Mouse (Mus musculus): Measurements from ENCODE around the gene Unc93a2.
"Not testable (repeated sequence)": the region's sequence is repeated elsewhere in the genome, so short reads cannot be mapped to it uniquely, and the experiment has no call there.

The Unc93a2 gene

DNA sequence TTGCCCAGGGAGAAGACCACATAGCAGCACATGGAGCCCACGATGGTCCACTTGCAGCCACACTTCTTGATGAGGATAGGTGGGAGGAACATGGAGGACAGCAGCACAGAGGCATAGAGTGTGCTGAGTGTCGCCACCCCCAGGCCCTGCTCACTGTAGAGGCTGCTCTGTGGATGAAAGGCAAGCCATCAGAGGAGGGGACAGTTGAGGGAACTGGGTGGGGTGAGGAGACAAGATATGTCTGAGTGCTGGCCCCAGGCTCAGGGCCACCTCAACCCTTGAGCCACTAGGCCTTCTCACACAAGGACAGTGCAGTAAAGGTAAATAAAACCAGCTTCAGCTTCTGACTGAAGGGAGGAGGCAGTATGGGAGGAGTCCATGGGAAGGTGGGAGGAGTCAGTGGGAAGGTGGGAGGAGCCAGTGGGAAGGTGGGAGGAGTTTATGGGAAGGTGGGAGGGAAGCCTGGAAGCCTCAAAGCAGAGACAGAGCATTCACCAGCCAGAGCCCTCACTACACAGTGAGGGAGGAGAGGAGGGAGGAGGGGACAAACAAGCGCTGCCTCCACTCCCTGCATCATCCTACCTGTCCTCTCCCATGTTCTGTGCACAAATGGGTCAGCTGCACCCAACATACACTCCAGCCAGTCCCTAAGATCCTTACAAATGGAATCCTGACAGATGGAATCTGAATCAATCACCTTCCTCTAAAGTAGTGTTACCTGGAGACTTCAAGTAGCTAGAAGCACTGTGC lies 8.1 kb downstream of the Unc93a2 start:
- DNase-seq (ENCODE audit: low read depth, low spot score) = not testable (repeated sequence)

DNA sequence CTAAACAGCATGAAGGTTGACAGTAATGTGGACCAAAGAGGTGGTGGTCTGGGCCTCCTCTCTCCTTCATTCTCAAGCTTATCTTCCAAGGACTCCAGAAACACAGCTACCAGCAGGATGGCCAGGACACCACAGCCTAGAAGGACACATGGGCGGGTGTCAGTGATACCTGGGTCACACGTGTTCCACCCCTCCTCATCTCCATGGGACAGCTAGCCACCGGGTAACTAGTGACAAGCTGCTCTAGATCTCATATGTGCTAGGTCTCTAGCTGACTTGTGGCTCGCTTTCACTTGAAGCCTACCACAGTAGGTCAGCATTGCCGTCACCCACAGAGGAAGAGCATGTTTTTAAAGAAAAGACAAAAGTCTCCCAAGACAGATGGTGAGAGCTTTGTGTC lies 13.4 kb downstream of the Unc93a2 start, which contains the start of gene Gm49630:
TSS of gene Gm49630 (minus strand) at position 101 of the 400 bp plus-strand sequence.
- not testable (repeated sequence) for DNase-seq (ENCODE audit: low read depth, low spot score)

DNA sequence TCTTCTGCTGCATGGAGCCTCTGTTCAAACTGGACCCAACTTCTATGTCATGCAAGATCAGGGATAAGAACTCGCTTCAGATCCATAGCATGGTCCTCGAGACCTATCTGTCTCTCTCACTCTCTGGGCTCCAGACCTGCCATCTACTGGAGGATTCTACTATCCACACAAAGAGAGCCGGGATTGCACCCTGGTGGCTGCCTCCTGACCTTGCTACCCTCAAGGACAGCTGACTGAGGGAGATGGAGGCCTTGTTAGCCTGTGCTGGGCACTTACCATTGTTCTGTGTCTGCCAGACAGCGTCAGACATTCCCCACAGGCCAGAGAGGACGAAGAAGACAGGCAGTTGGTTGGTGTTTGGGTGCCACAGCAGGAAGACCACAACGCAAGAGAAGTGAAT lies 15.9 kb downstream of the Unc93a2 start:
- DNase-seq (ENCODE audit: low read depth, low spot score) = not testable (repeated sequence)

DNA sequence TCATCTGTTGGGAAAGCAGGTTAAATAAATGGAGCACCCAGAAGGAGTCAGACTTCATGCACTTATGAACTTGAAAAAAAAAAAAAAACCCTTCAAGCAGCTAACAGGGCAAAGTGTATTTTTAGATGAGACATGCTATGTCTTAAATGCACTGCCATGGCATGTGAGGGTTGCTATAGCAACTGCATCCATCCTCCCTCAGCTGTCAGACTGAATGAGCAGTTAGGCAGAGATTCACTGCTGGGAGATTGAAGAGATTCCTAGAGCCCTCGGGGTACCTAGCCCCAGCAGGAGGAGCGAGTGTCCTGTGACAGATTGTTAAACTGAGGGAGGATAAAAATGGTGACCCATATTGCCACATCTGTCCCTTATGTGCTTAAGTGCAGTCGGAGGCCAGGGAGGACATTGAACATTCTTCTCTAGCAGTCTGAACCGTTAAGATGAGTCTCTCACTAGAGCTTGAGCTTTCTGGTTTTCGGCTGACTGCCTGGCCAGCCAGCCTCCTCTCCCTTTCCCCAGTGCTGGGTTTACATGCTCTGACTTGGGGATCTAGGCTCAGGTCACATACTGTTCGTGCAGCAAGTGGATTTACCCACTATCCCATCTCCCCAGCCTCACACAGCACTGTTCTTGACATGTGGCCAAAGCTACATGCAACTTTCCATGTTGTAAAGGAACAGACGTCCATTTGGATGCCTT lies 18.4 kb downstream of the Unc93a2 start:
- DNase-seq (ENCODE audit: low read depth, low spot score) = not testable (repeated sequence)

DNA sequence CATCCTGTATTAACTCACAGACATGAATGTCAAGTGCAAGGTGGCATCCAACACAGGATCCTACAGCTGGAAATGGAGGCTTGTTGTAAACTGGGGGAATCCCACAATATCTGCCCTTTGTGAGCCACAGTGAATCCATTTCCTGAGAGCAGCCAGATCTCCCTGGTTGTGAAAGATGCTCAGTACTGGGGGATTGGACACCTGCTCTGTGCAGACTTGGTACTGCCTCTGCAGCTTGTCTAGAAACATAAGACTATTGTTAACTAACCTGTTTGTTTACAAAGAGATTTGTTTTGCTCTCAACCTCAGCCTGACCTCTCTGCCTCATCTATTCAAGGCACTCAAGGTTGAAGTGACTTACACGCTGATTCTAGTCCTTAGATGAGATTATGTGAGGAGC lies 19.0 kb downstream of the Unc93a2 start:
- not testable (repeated sequence) for DNase-seq (ENCODE audit: low read depth, low spot score)

DNA sequence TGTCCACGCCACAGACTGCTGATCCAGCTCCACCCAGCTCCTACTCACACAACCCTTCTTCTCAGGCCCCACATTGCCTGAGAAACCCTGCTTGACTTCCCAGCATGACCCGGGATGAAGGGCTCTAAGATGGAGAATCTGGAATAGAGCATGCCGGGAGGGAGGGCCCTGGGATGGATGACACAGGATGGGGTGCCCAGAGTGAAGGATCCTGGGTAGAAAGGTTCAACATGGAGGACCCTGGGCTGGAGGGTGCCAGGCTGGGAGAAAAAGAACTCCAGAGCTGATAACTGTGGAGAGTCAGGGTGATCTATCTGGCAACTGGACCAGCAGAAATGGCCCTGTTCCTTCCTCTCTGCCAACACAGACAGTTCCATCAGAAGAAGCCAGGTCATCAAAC lies 19.6 kb downstream of the Unc93a2 start:
- not testable (repeated sequence) for DNase-seq (ENCODE audit: low read depth, low spot score)

DNA sequence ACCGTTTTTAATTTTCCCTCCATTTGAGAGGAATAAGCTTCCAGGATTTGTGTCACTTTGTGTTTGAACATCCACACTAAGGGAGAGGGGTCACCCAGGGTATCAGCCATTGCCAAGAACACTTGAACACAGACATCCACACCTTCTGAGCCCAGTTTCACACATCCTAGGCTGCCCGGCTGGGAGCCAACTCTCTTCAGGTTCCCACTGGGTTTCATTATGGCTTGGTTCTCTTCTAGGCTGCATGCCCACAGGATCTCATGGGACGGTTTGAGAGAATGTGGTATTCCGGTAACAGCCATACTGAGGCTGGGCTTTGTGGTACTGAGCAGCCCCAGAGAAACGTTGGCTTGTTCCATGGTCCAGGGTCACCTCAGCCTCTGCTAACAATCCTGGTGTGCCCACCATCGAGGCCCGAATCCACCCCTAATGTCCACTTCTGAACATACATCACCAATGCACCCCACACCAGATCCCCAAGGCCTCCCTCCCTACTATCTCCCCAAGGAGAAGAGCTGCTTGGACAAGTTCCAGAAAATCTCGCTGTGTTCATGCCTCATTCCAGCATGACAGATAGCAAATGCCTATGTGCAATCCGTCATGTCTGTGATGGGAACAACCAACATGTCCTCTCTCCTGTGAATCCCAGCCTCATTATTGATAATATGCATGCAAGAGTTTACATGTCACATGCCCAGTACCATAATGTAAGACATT lies 24.4 kb downstream of the Unc93a2 start:
- DNase-seq (ENCODE audit: low read depth, low spot score) = not testable (repeated sequence)

DNA sequence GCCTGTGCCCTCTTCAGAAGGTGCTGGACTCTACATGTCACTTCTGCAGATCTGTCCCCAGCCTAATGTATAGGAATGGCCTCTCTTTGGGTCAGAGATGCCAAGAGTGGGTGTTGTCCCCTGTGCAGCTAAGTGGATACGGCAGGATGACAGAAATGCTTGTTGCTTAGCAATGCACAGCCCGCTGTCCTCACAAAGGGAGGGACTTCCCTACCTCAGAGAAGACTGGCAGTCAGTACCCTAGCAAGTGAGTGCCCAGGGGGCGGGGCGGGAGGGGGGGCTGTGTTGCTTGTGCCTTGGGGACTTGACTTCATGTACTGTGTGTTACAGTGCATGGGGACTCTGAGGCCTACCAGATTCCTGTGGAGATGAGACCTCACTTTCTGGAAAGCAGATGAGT lies 25.5 kb downstream of the Unc93a2 start:
- DNase-seq (ENCODE audit: low read depth, low spot score) = not testable (repeated sequence)

DNA sequence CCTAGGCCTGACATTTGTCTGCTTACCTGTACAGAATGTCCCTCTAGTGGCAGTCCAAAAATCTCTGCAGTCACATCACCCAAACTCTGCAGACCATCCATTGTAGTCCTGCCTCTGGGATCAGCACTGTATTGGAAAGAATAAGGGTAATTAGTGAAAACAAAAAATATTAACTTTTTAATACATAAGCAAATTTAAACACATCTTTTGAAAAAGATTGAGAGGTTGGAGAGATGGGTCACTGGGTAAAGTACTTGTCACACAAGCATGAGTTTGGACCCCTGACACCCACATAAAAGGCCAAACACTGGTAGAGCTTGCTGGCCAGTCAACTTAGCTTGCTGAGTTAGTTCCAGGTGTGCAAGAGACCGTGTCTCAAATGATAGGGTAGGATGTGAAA lies 32.7 kb downstream of the Unc93a2 start, which contains the start of gene Ttll2:
TSS of gene Ttll2 (minus strand) at position 101 of the 400 bp plus-strand sequence.
- DNase-seq (ENCODE audit: low read depth, low spot score) = not testable (repeated sequence)

DNA sequence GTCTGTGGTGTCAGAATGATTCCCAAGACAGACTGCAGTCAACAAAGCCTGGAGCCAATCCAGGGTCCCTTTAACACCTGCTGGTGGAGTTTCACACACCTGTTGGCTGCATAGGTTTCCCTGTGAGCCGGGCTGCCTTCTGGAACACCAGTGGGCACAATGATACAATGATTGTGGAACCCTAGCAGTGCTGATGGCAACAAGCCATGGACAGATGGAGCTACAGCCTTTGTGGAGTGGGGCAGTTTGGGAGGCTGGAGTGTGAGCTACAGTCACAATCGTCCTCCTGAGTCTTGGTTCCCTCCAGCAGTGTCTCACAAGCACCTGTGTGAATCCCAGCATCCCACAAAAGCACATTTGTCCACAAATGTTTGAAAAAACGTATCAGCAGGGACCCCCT lies 36.5 kb downstream of the Unc93a2 start:
- DNase-seq (ENCODE audit: low read depth, low spot score) = not testable (repeated sequence)

DNA sequence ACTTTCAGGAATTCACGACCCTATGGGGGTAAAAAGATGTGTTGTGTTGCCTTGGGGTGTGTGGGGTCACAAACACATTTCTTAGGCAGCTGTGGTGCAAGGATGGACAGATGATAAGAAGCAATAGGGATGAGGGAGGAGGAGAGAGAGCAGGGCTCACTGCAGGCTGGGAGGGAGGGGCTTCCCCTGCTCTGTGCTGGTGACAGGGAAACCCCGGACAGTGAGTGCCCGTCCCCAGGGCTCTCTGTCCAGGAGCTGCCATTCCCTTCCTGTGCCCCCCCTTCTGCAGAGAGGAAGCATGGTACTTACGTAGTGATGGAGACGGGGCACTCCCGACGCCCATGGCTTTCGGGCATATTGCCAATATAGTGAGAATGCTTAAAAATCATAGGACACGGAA lies 47.9 kb downstream of the Unc93a2 start:
- not testable (repeated sequence) for DNase-seq (ENCODE audit: low read depth, low spot score)

DNA sequence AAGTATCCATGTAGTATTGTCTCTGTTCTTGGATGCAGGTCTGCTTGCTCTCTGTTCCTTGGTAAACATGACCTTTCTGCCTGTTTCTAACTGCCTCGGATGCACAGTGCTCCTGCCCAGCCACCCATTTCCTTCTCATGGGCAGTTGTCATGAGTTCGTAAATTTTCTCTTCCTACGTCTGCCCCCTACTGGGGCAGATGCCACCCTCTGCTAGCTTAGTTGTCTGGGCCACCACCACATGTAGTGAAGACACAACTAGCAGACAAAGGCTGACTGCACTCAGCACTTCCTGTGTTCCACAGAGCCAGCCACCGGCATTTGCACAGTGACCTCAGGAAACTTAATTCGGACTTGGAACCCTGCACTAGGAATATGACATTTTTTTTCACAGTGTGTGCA lies 52.5 kb downstream of the Unc93a2 start:
- not testable (repeated sequence) for DNase-seq (ENCODE audit: low read depth, low spot score)

DNA sequence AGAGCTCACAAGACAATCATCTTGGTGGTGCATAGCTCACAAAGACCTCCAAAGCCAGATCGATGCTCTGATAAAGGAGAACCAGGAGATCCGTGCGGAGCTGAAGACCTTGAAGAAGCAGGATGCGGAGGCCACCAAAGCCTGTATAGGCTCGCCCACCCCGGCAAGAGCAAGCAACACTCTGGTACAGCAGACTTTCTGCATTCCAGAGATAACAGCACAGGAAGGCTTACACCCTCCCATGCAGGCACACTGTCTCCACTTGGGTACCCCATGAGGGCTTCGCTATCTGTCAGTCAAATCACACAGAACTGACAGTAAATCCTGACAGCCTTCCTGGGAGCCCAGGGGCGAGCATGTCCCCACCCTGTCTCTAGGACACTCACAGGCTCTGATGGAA lies 58.8 kb downstream of the Unc93a2 start:
- not testable (repeated sequence) for DNase-seq (ENCODE audit: low read depth, low spot score)

DNA sequence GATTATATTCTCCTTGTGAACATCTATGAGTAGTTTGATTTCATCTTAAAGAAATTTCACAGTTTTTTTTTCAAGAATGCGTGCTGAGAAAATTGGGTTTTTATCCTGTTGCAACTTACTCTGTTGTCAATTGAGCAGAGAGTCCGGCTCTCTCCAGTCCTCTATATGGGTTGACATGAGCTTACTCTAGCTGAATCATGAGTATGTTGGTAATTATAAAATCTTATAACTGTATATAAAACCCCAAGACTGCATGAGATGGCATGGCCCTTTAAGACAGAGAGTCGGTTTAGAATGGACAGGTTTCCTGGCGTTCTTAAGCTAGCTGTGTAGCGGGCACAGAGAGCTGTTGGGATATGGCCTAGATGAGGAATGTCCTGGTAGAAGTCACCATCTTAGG lies 60.9 kb downstream of the Unc93a2 start, which contains the start of gene Tcp10a:
TSS of gene Tcp10a (plus strand) at position 301 of the 400 bp plus-strand sequence.
- not testable (repeated sequence) for DNase-seq (ENCODE audit: low read depth, low spot score)

DNA sequence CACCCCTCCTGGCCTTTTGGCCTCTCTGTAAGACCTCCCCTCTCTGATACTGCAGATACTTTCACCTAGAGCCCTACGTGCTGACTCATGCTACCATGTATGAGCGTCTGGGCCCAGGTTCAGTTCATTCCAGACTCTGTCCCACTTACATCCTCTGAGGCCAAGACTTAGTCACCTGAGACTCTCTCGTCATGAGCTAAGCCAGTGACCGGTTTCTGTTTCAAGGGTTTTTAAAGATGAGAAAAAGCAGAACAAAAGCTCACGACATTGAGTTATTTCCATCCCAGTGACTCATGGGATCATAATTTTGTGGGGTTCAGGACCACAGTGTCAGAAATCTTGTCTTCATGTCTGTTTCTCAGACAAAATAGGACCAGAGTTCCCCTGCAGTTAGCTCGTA lies 65.5 kb downstream of the Unc93a2 start:
- not testable (repeated sequence) for DNase-seq (ENCODE audit: low read depth, low spot score)

DNA sequence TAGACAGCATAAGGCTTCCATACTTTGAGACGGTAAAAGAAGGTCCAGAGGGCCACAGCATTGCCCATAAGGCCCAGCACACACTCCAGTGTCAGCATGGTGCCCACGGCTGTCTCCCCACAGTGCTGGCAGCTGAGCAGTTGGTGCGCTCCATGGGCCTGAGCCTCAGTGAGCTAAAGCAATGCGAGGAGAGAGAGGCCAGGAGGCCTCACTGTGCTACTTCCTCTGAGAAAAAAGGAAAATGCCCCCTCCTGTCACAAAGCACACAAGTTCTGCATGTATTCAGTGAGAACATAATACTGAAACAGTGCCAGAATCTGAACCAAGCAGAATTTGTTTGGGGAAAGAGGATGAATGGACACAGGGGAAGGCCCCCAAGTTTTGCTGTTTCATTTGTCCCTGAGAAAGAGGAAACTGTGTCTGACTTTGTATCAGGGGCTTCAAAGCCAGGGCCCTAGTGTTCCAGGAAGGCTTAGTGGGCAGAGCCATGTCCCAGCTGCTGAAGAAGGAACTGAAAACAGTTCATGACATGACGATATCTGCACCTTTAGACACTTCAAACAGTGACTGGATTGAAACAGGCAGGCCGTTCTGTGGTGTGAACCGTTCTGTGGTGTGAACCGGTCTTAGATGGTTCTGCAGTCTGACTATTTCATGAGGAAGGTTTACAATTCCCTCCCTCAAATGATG lies 69.4 kb downstream of the Unc93a2 start:
- DNase-seq (ENCODE audit: low read depth, low spot score) = not testable (repeated sequence)
